Mouse (Mus musculus) ovary, adult 18-20 months (tissue): ENCODE measurements around the gene Zmpste24.

ENCODE experiments used
- DNase-seq: peaks from one replicate; pipeline ENCODE4 v3.0.0; 2022; ENCODE audit warnings: low spot score, mixed read lengths

Gene Zmpste24

GRCm38 (mm10) chr4:121031440-121031839, 66.6 kb downstream of the Zmpste24 start:
- no peak for DNase-seq

- DNase-seq: no peak
Observed at GRCm38 (mm10) chr4:121029632-121030031, 68.4 kb downstream of the Zmpste24 start.

- no peak for DNase-seq
Observed at GRCm38 (mm10) chr4:121028659-121029392, 69.2 kb downstream of the Zmpste24 start.

GRCm38 (mm10) chr4:121028146-121028545, 69.9 kb downstream of the Zmpste24 start:
- no peak for DNase-seq

- no peak for DNase-seq
Observed at GRCm38 (mm10) chr4:121025681-121026080, 72.4 kb downstream of the Zmpste24 start.

GRCm38 (mm10) chr4:121023941-121024340, 74.1 kb downstream of the Zmpste24 start:
- DNase-seq: peak; percentile 25

- DNase-seq: no peak
Observed at GRCm38 (mm10) chr4:121023464-121023863, 74.6 kb downstream of the Zmpste24 start.

- DNase-seq: peak; percentile 59
Observed at GRCm38 (mm10) chr4:121021911-121022310, 76.1 kb downstream of the Zmpste24 start.

- no peak for DNase-seq
Observed at GRCm38 (mm10) chr4:121020040-121020790, 77.8 kb downstream of the Zmpste24 start.

GRCm38 (mm10) chr4:121018250-121018649, 79.8 kb downstream of the Zmpste24 start:
- DNase-seq: no peak

GRCm38 (mm10) chr4:121016928-121017657, 80.9 kb downstream of the Zmpste24 start, which contains the start of gene Smap2:
Gene Smap2 (minus strand): TSS chr4:121017247.
- DNase-seq: peak; percentile 98

GRCm38 (mm10) chr4:121016021-121016898, 81.8 kb downstream of the Zmpste24 start:
- no peak for DNase-seq

GRCm38 (mm10) chr4:121015268-121015659, 82.8 kb downstream of the Zmpste24 start:
- no peak for DNase-seq

GRCm38 (mm10) chr4:121014594-121015267, 83.3 kb downstream of the Zmpste24 start:
- DNase-seq: no peak

- no peak for DNase-seq
Observed at GRCm38 (mm10) chr4:121010770-121011549, 87.1 kb downstream of the Zmpste24 start.
